Mouse (Mus musculus) neural tube, embryonic 14.5 days (tissue): ENCODE data around the gene Olfr186. TPM values are rescaled to one million over a fixed set of nuclear protein-coding genes. Genes with fewer than 3 reads are reported as not detected.

Experiments
- ATAC-seq: fragments of 200-750 bp; cut with Nextera tagmentation; 2 replicates; pipeline ENCODE4 v1.8.0; 2017; ENCODE audit warnings: low read depth, mild to moderate bottlenecking, moderate TSS enrichment, moderate library complexity
- H3K27ac ChIP-seq: fragments of 300-500 bp; sonication (generic); 2 replicates; pipeline ENCODE4 v1.5.1; 2014; ENCODE audit warnings: low read depth, mild to moderate bottlenecking, control low read depth, low read length, moderate library complexity, mixed read lengths
- H3K27me3 ChIP-seq: fragments of 300-500 bp; sonication (generic); 2 replicates; pipeline ENCODE4 v1.6.1; 2014; ENCODE audit warnings: low read length; ENCODE audit not compliant: control insufficient read depth, insufficient read depth
- H3K36me3 ChIP-seq: fragments of 300-500 bp; sonication (generic); 2 replicates; pipeline ENCODE4 v1.6.1; 2014; ENCODE audit warnings: low read length, mixed read lengths; ENCODE audit not compliant: control insufficient read depth, insufficient read depth
- H3K4me1 ChIP-seq: fragments of 300-500 bp; sonication (generic); 2 replicates; pipeline ENCODE4 v1.6.1; 2014; ENCODE audit warnings: low read length; ENCODE audit not compliant: control insufficient read depth, insufficient read depth
- H3K4me2 ChIP-seq: fragments of 300-500 bp; sonication (generic); 2 replicates; pipeline ENCODE4 v1.6.1; 2014; ENCODE audit warnings: mild to moderate bottlenecking, low read depth, low read length, control low read depth
- H3K4me3 ChIP-seq: fragments of 300-500 bp; sonication (generic); 2 replicates; pipeline ENCODE4 v1.5.1; 2014; ENCODE audit warnings: low read depth, low read length, control low read depth, mixed read lengths
- H3K9ac ChIP-seq: fragments of 300-500 bp; sonication (generic); replicated peaks from 2 replicates; pipeline ENCODE4 v1.6.1; 2014; ENCODE audit warnings: low read depth, mild to moderate bottlenecking, control low read depth, low read length, mixed read lengths
- H3K9me3 ChIP-seq: fragments of 300-500 bp; sonication (generic); 2 replicates; pipeline ENCODE4 v1.6.1; 2016; ENCODE audit warnings: low read length; ENCODE audit not compliant: control insufficient read depth
- WGBS: fragments of 180-500 bp; shearing (Covaris S2); extraction: QIAGEN DNeasy Blood & Tissue Kit; methylation state at CpG from one replicate; pipeline ENCODE4 v1.1.7; 2014; 5-methylcytosine and 5-hydroxymethylcytosine counted together
- polyA plus RNA-seq: library from polyadenylated mRNA; unstranded; fragments of >200 nt; fragmentation: Nextera tagmentation; extraction: Ambion mirVana; gene quantifications from 2 replicates; pipeline ENCODE4 v1.2.1, GENCODE M21; 2014

Gene Olfr186
- polyA plus RNA-seq, 1 experiment from 2014 or later = not detected

DNA sequence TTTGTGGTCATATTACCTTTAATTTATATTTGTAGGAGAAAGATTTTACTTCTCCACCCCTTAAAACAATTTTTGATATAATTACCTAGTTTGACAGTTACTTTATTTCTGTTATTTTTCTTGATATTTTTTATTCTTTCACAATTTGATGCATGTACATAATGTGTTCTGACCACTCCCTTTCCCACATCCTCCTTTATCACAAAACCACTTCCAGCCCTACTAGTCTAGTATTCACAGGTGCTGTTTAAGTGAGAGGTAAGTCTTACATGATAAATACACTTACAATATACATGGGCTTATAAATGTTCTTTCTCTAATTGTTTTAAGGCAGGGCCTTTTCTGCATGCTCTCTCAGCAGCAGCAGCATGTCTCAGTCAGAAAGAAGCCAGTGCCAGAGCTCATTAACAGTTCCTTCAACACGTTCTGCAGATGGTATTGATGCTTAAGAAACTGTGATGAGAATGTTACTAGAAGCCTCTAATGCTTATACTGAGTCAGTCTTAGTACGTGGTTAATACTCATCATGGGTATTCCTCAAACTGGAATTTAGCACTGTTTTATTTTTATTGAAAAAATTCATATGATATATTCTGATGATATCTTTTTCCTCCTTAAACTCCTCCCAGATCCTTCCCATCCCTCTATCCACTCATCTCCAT, 16.6 kb downstream of the Olfr186 start:
- Histone ChIP-seq H3K36me3 (no peaks in the 10 kb centered on the region), H3K27ac (no peak overlapping the region), H3K4me3 (no peak overlapping the region), H3K9me3 (no peaks in the 10 kb centered on the region), H3K9ac (no peak overlapping the region), H3K4me2 (no peak overlapping the region), H3K4me1 (no peaks in the 10 kb centered on the region), H3K27me3 (no peaks in the 10 kb centered on the region)
- WGBS = 67% methylated on average over 2 of the region's 2 CpGs
- ATAC-seq = no peak

DNA sequence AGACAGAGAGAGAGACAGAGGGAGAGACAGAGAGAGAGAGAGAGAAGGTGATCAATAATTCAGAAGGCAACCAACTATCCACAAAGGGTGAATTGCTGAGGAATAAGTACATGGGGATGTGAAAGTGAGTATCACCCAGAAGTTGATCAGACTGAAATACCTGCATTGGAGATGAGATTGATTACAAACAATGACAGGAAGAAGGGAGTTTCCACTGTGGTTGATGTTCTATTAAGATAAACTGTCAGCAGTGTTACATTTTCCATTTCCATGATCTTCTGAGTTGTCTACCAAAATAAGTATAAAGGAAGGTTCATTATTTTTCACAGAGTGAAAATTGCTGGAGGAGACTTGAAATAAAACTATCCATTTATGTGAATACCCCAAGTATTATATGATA, 22.9 kb downstream of the Olfr186 start:
- no peak overlapping the region for H3K27ac ChIP-seq
- no peak overlapping the region for H3K4me3 ChIP-seq
- no peaks in the 10 kb centered on the region for H3K36me3 ChIP-seq
- no peaks in the 10 kb centered on the region for H3K4me1 ChIP-seq
- H3K4me2 ChIP-seq = no peak overlapping the region
- H3K9me3 ChIP-seq = no peaks in the 10 kb centered on the region
- no peak overlapping the region for H3K9ac ChIP-seq
- no peaks in the 10 kb centered on the region for H3K27me3 ChIP-seq
- ATAC-seq = no peak

DNA sequence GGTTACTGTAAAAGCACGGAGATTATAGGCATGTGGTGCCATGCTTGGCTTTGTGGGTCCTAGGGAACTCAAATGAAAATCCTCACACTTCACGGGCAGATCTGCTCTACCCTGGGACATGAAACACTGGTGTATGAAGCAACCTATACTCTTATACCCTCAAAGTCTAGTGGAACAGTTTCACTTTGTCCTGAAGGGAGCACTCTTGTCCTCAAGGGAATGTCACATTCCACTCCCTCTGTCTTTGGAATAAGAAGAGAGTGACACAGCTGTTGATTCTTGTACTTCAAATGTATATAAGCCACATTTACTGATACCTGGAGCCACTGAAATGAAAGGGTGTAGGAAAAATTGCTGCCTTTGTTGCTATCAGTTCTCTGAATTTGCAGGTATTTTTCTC, 35.0 kb downstream of the Olfr186 start, which contains the start of gene Olfr183:
Gene Olfr183, plus strand, starts transcription at position 301 of the 400 bp plus-strand sequence.
- Histone ChIP-seq H3K27me3 (no peaks in the 10 kb centered on the region), H3K9ac (no peak within 1 kb of the TSS), H3K27ac (no peak within 1 kb of the TSS), H3K4me3 (no peak within 1 kb of the TSS), H3K4me2 (no peak within 1 kb of the TSS), H3K36me3 (no peaks in the 10 kb centered on the region), H3K9me3 (no peaks in the 10 kb centered on the region), H3K4me1 (no peaks in the 10 kb centered on the region)
- ATAC-seq = no peak
- WGBS = 85% methylated on average over 2 of the region's 2 CpGs

Other genes with a start within 250 kb of the Olfr186 start
- not detected in 2 replicates for gene Olfr173, start 230.0 kb downstream of the Olfr186 start, polyA plus RNA-seq
- gene Olfr175-ps1, start 203.5 kb downstream of the Olfr186 start, polyA plus RNA-seq = not detected in 2 replicates
- gene Olfr177, start 155.5 kb downstream of the Olfr186 start, polyA plus RNA-seq = not detected in 2 replicates
- not detected in 2 replicates for gene Olfr178, start 138.2 kb downstream of the Olfr186 start, polyA plus RNA-seq
- not detected in 2 replicates for gene Olfr181, start 101.5 kb downstream of the Olfr186 start, polyA plus RNA-seq
- gene Olfr180, start 100.9 kb downstream of the Olfr186 start, polyA plus RNA-seq = not detected in 2 replicates
- gene Olfr183, start 34.9 kb downstream of the Olfr186 start, polyA plus RNA-seq = not detected in 2 replicates
- gene Olfr187, start 9.5 kb upstream of the Olfr186 start, polyA plus RNA-seq = not detected in 2 replicates
- not detected in 2 replicates for gene Olfr190, start 47.7 kb upstream of the Olfr186 start, polyA plus RNA-seq
- gene Olfr191, start 59.5 kb upstream of the Olfr186 start, polyA plus RNA-seq = not detected in 2 replicates
- not detected in 2 replicates for gene Olfr193, start 81.6 kb upstream of the Olfr186 start, polyA plus RNA-seq
- gene Olfr194, start 90.8 kb upstream of the Olfr186 start, polyA plus RNA-seq = not detected in 2 replicates
- not detected in 2 replicates for gene Olfr195, start 116.8 kb upstream of the Olfr186 start, polyA plus RNA-seq
- not detected in 2 replicates for gene Olfr196, start 140.2 kb upstream of the Olfr186 start, polyA plus RNA-seq
- gene Olfr198, start 173.2 kb upstream of the Olfr186 start, polyA plus RNA-seq = not detected in 2 replicates
- gene Olfr199, start 189.5 kb upstream of the Olfr186 start, polyA plus RNA-seq = not detected in 2 replicates
- not detected in 2 replicates for gene Olfr201, start 242.3 kb upstream of the Olfr186 start, polyA plus RNA-seq